Mouse (Mus musculus): ENCODE measurements around the gene Nmb. TPM values are rescaled to one million over a fixed set of nuclear protein-coding genes. Genes with fewer than 3 reads are reported as not detected.

The Nmb gene
- polyA plus RNA-seq, 1 experiment from 2014 or later, result 7.8 TPM

GRCm38 (mm10) chr7:80894196-80894595 lies 10.7 kb downstream of the Nmb start:
- H3K36me3 ChIP-seq, result peaks cover 77% of the 10 kb centered on the region
- 88% methylated on average over 7 of the region's 7 CpGs for WGBS
- H3K9me3 ChIP-seq (replicated peaks), result no peaks in the 10 kb centered on the region
- no peak overlapping the region for H3K27ac ChIP-seq
- no peak overlapping the region for H3K4me2 ChIP-seq (replicated peaks)
- H3K9ac ChIP-seq, result no peak overlapping the region
- no peak overlapping the region for H3K4me3 ChIP-seq
- ATAC-seq (ENCODE audit: low FRiP score), result no peak
- peaks cover 8% of the 10 kb centered on the region for H3K4me1 ChIP-seq
- no peaks in the 10 kb centered on the region for H3K27me3 ChIP-seq

- 84% methylated on average over 6 of the region's 6 CpGs for WGBS
- Histone ChIP-seq H3K27me3 (no peaks in the 10 kb centered on the region), H3K9me3 (replicated peaks) (no peaks in the 10 kb centered on the region), H3K4me2 (replicated peaks) (no peak overlapping the region), H3K27ac (no peak overlapping the region), H3K4me1 (peaks cover 12% of the 10 kb centered on the region), H3K9ac (no peak overlapping the region), H3K36me3 (peaks cover 77% of the 10 kb centered on the region), H3K4me3 (no peak overlapping the region)
- no peak for ATAC-seq (ENCODE audit: low FRiP score)
These were observed 11.1 kb downstream of the Nmb start for GRCm38 (mm10) chr7:80893753-80894129.

GRCm38 (mm10) chr7:80893086-80893752 lies 11.7 kb downstream of the Nmb start:
- no peak overlapping the region for H3K27ac ChIP-seq

GRCm38 (mm10) chr7:80889841-80890241 lies 15.0 kb downstream of the Nmb start:
- Histone ChIP-seq H3K9ac (peak overlapping the region; percentile 13; the same call in 1 of the 2 replicates), H3K27me3 (no peaks in the 10 kb centered on the region), H3K9me3 (replicated peaks) (no peaks in the 10 kb centered on the region), H3K36me3 (peaks cover 42% of the 10 kb centered on the region), H3K4me2 (replicated peaks) (no peak overlapping the region), H3K4me3 (no peak overlapping the region), H3K27ac (peak overlapping the region; percentile 84), H3K4me1 (peaks cover 15% of the 10 kb centered on the region)
- 83% methylated on average over 13 of the region's 13 CpGs for WGBS
- ATAC-seq (ENCODE audit: low FRiP score), result no peak

More at GRCm38 (mm10) chr7:80893086-80893752, 11.7 kb downstream of the Nmb start:
- Histone ChIP-seq H3K9me3 (replicated peaks) (no peaks in the 10 kb centered on the region), H3K36me3 (peaks cover 73% of the 10 kb centered on the region), H3K9ac (no peak overlapping the region), H3K27me3 (no peaks in the 10 kb centered on the region), H3K4me3 (no peak overlapping the region), H3K4me2 (replicated peaks) (no peak overlapping the region), H3K4me1 (peaks cover 15% of the 10 kb centered on the region)
- no peak for ATAC-seq (ENCODE audit: low FRiP score)
- WGBS, result 95% methylated on average over 15 of the region's 15 CpGs

- peak overlapping the region; percentile 84 for H3K27ac ChIP-seq
- peak; percentile 84 for ATAC-seq (ENCODE audit: low FRiP score)
- H3K36me3 ChIP-seq, result peaks cover 37% of the 10 kb centered on the region
- no peaks in the 10 kb centered on the region for H3K9me3 ChIP-seq (replicated peaks)
- H3K27me3 ChIP-seq, result no peaks in the 10 kb centered on the region
- H3K9ac ChIP-seq, result 0 out of 2 replicates have a peak overlapping the region, but pooled peaks have one; percentile 15
- peaks cover 15% of the 10 kb centered on the region for H3K4me1 ChIP-seq
- H3K4me2 ChIP-seq (replicated peaks), result no peak overlapping the region
- H3K4me3 ChIP-seq, result no peak overlapping the region
- WGBS, result 35% methylated on average over 9 of the region's 9 CpGs
These were observed 15.8 kb downstream of the Nmb start for GRCm38 (mm10) chr7:80889021-80889511.

- H3K27ac ChIP-seq, result peak overlapping the region; percentile 84
- peaks cover 32% of the 10 kb centered on the region for H3K36me3 ChIP-seq
- no peaks in the 10 kb centered on the region for H3K9me3 ChIP-seq (replicated peaks)
- no peak overlapping the region for H3K4me3 ChIP-seq
- peak; percentile 24 for ATAC-seq (ENCODE audit: low FRiP score)
- no peak overlapping the region for H3K9ac ChIP-seq
- WGBS, result 71% methylated on average over 7 of the region's 7 CpGs
- H3K4me1 ChIP-seq, result peaks cover 15% of the 10 kb centered on the region
- H3K27me3 ChIP-seq, result no peaks in the 10 kb centered on the region
- no peak overlapping the region for H3K4me2 ChIP-seq (replicated peaks)
These were observed 16.3 kb downstream of the Nmb start for GRCm38 (mm10) chr7:80888595-80888994.

- Histone ChIP-seq H3K9ac (no peak overlapping the region), H3K4me2 (replicated peaks) (no peak overlapping the region), H3K4me3 (no peak overlapping the region), H3K27me3 (no peaks in the 10 kb centered on the region), H3K9me3 (replicated peaks) (no peaks in the 10 kb centered on the region), H3K4me1 (peaks cover 18% of the 10 kb centered on the region), H3K27ac (no peak overlapping the region), H3K36me3 (peaks cover 5% of the 10 kb centered on the region; the same call in 1 of the 2 replicates)
- 29% methylated on average over 1 of the region's 1 CpGs for WGBS
- ATAC-seq (ENCODE audit: low FRiP score), result no peak
These were observed 19.2 kb downstream of the Nmb start for GRCm38 (mm10) chr7:80885666-80886065.

GRCm38 (mm10) chr7:80882830-80883505 lies 21.9 kb downstream of the Nmb start:
- H3K27ac ChIP-seq, result no peak overlapping the region
- 26% methylated on average over 14 of the region's 14 CpGs for WGBS
- H3K4me1 ChIP-seq, result 0 out of 2 replicates have a peak, but pooled peaks cover 3% of the 10 kb centered on the region
- peak overlapping the region; percentile 38 for H3K4me2 ChIP-seq (replicated peaks)
- H3K9ac ChIP-seq, result no peak overlapping the region
- peak; percentile 77 for ATAC-seq (ENCODE audit: low FRiP score)
- H3K4me3 ChIP-seq, result peak overlapping the region; percentile 8; the same call in 1 of the 2 replicates
- no peaks in the 10 kb centered on the region for H3K9me3 ChIP-seq (replicated peaks)
- H3K36me3 ChIP-seq, result peaks cover 3% of the 10 kb centered on the region; the same call in 1 of the 2 replicates
- H3K27me3 ChIP-seq, result no peaks in the 10 kb centered on the region

- no peak for ATAC-seq (ENCODE audit: low FRiP score)
- 40% methylated on average over 37 of the region's 37 CpGs for WGBS
- 0 out of 2 replicates have a peak, but pooled peaks cover 3% of the 10 kb centered on the region for H3K4me1 ChIP-seq
- no peak overlapping the region for H3K27ac ChIP-seq
- no peak overlapping the region for H3K4me2 ChIP-seq (replicated peaks)
- peaks cover 66% of the 10 kb centered on the region for H3K36me3 ChIP-seq
- no peaks in the 10 kb centered on the region for H3K9me3 ChIP-seq (replicated peaks)
- H3K9ac ChIP-seq, result no peak overlapping the region
- H3K27me3 ChIP-seq, result peaks cover 30% of the 10 kb centered on the region
- no peak overlapping the region for H3K4me3 ChIP-seq
These were observed 29.1 kb downstream of the Nmb start for GRCm38 (mm10) chr7:80875727-80876126.

- no peak for ATAC-seq (ENCODE audit: low FRiP score)
- peaks cover 30% of the 10 kb centered on the region for H3K27me3 ChIP-seq
- no peak overlapping the region for H3K9ac ChIP-seq
- WGBS, result 93% methylated on average over 2 of the region's 2 CpGs
- 0 out of 2 replicates have a peak, but pooled peaks cover 3% of the 10 kb centered on the region for H3K4me1 ChIP-seq
- no peaks in the 10 kb centered on the region for H3K9me3 ChIP-seq (replicated peaks)
- no peak overlapping the region for H3K27ac ChIP-seq
- H3K36me3 ChIP-seq, result peaks cover 87% of the 10 kb centered on the region
- H3K4me2 ChIP-seq (replicated peaks), result no peak overlapping the region
- no peak overlapping the region for H3K4me3 ChIP-seq
These were observed 31.2 kb downstream of the Nmb start for GRCm38 (mm10) chr7:80873631-80874030.

GRCm38 (mm10) chr7:80873038-80873437 lies 31.8 kb downstream of the Nmb start:
- H3K4me2 ChIP-seq (replicated peaks), result no peak overlapping the region
- H3K27me3 ChIP-seq, result peaks cover 30% of the 10 kb centered on the region
- H3K4me1 ChIP-seq, result 0 out of 2 replicates have a peak, but pooled peaks cover 3% of the 10 kb centered on the region
- H3K27ac ChIP-seq, result no peak overlapping the region
- 81% methylated on average over 5 of the region's 5 CpGs for WGBS
- H3K9ac ChIP-seq, result no peak overlapping the region
- H3K36me3 ChIP-seq, result peaks cover 91% of the 10 kb centered on the region
- H3K9me3 ChIP-seq (replicated peaks), result no peaks in the 10 kb centered on the region
- no peak for ATAC-seq (ENCODE audit: low FRiP score)
- no peak overlapping the region for H3K4me3 ChIP-seq

- no peak overlapping the region for H3K9ac ChIP-seq
- WGBS, result 96% methylated on average over 2 of the region's 2 CpGs
- H3K4me3 ChIP-seq, result no peak overlapping the region
- H3K9me3 ChIP-seq (replicated peaks), result no peaks in the 10 kb centered on the region
- peaks cover 8% of the 10 kb centered on the region for H3K27me3 ChIP-seq
- H3K27ac ChIP-seq, result no peak overlapping the region
- peaks cover 15% of the 10 kb centered on the region for H3K4me1 ChIP-seq
- H3K4me2 ChIP-seq (replicated peaks), result no peak overlapping the region
- no peak for ATAC-seq (ENCODE audit: low FRiP score)
- H3K36me3 ChIP-seq, result peaks cover 92% of the 10 kb centered on the region
These were observed 36.2 kb downstream of the Nmb start for GRCm38 (mm10) chr7:80868686-80869085.

Data from hindbrain, embryonic 12.5 days (tissue).